Mouse (Mus musculus): ENCODE data around the gene Gfi1. TPM values are rescaled to one million over a fixed set of nuclear protein-coding genes. Genes with fewer than 3 reads are reported as not detected.
A peak's percentile ranks its signal among the peaks of the same experiment; 100 is the strongest.

Gfi1 gene
- polyA plus RNA-seq, 1 experiment = 1.3 TPM

GRCm38 (mm10) chr5:107731844-107732243 lies 6.0 kb upstream of the Gfi1 start:
- no peaks in the 10 kb centered on the region; the same call in 1 of the 2 replicates for H3K4me1 ChIP-seq (ENCODE audit: control insufficient read depth, insufficient read depth, low read length)
- no peak overlapping the region for H3K4me3 ChIP-seq (ENCODE audit: control insufficient read depth, low read depth, low read length)
- no peak for TF ChIP-seq CTCF (IDR thresholded peaks at IDR 0.05; ENCODE audit: control insufficient read depth, insufficient read depth, insufficient replicate concordance, low read depth, low read length)
- no peak for TF ChIP-seq POLR2A (IDR thresholded peaks at IDR 0.05; ENCODE audit: control insufficient read depth, low read depth, low read length)
- no peak overlapping the region for H3K27ac ChIP-seq (ENCODE audit: control insufficient read depth, insufficient read depth, low read depth, low read length)
- H3K36me3 ChIP-seq (ENCODE audit: control insufficient read depth, insufficient read depth, low read length) = no peaks in the 10 kb centered on the region
- H3K27me3 ChIP-seq (ENCODE audit: control insufficient read depth, insufficient read depth, low read length) = no peaks in the 10 kb centered on the region

- TF ChIP-seq POLR2A (IDR thresholded peaks at IDR 0.05; ENCODE audit: control insufficient read depth, low read depth, low read length) = no peak
- no peak for TF ChIP-seq CTCF (IDR thresholded peaks at IDR 0.05; ENCODE audit: control insufficient read depth, insufficient read depth, insufficient replicate concordance, low read depth, low read length)
- Histone ChIP-seq H3K36me3 (ENCODE audit: control insufficient read depth, insufficient read depth, low read length) (no peaks in the 10 kb centered on the region), H3K27me3 (ENCODE audit: control insufficient read depth, insufficient read depth, low read length) (no peaks in the 10 kb centered on the region)
These were observed 5.6 kb upstream of the Gfi1 start for GRCm38 (mm10) chr5:107731408-107731807.

GRCm38 (mm10) chr5:107727007-107727402 lies 1.2 kb upstream of the Gfi1 start:
- Histone ChIP-seq H3K4me1 (ENCODE audit: control insufficient read depth, insufficient read depth, low read length) (peaks cover 24% of the 10 kb centered on the region), H3K27me3 (ENCODE audit: control insufficient read depth, insufficient read depth, low read length) (no peaks in the 10 kb centered on the region; the same call in 1 of the 2 replicates), H3K4me3 (ENCODE audit: control insufficient read depth, low read depth, low read length) (no peak overlapping the region; the same call in 1 of the 2 replicates), H3K36me3 (ENCODE audit: control insufficient read depth, insufficient read depth, low read length) (no peaks in the 10 kb centered on the region), H3K27ac (ENCODE audit: control insufficient read depth, insufficient read depth, low read depth, low read length) (no peak overlapping the region)
- TF ChIP-seq POLR2A (IDR thresholded peaks at IDR 0.05; ENCODE audit: control insufficient read depth, low read depth, low read length) = no peak
- TF ChIP-seq CTCF (IDR thresholded peaks at IDR 0.05; ENCODE audit: control insufficient read depth, insufficient read depth, insufficient replicate concordance, low read depth, low read length) = no peak

More at GRCm38 (mm10) chr5:107731408-107731807, 5.6 kb upstream of the Gfi1 start:
- no peak overlapping the region for H3K4me3 ChIP-seq (ENCODE audit: control insufficient read depth, low read depth, low read length)
- H3K4me1 ChIP-seq (ENCODE audit: control insufficient read depth, insufficient read depth, low read length) = peaks cover 3% of the 10 kb centered on the region
- no peak overlapping the region for H3K27ac ChIP-seq (ENCODE audit: control insufficient read depth, insufficient read depth, low read depth, low read length)

GRCm38 (mm10) chr5:107726281-107727006 lies 608 bp upstream of the Gfi1 start:
- H3K4me3 ChIP-seq (ENCODE audit: control insufficient read depth, low read depth, low read length) = peak overlapping the region; percentile 10
- H3K4me1 ChIP-seq (ENCODE audit: control insufficient read depth, insufficient read depth, low read length) = peaks cover 26% of the 10 kb centered on the region
- H3K27ac ChIP-seq (ENCODE audit: control insufficient read depth, insufficient read depth, low read depth, low read length) = no peak overlapping the region
- no peak for TF ChIP-seq CTCF (IDR thresholded peaks at IDR 0.05; ENCODE audit: control insufficient read depth, insufficient read depth, insufficient replicate concordance, low read depth, low read length)
- TF ChIP-seq POLR2A (IDR thresholded peaks at IDR 0.05; ENCODE audit: control insufficient read depth, low read depth, low read length) = no peak
- no peaks in the 10 kb centered on the region; the same call in 1 of the 2 replicates for H3K27me3 ChIP-seq (ENCODE audit: control insufficient read depth, insufficient read depth, low read length)
- H3K36me3 ChIP-seq (ENCODE audit: control insufficient read depth, insufficient read depth, low read length) = no peaks in the 10 kb centered on the region

DNA sequence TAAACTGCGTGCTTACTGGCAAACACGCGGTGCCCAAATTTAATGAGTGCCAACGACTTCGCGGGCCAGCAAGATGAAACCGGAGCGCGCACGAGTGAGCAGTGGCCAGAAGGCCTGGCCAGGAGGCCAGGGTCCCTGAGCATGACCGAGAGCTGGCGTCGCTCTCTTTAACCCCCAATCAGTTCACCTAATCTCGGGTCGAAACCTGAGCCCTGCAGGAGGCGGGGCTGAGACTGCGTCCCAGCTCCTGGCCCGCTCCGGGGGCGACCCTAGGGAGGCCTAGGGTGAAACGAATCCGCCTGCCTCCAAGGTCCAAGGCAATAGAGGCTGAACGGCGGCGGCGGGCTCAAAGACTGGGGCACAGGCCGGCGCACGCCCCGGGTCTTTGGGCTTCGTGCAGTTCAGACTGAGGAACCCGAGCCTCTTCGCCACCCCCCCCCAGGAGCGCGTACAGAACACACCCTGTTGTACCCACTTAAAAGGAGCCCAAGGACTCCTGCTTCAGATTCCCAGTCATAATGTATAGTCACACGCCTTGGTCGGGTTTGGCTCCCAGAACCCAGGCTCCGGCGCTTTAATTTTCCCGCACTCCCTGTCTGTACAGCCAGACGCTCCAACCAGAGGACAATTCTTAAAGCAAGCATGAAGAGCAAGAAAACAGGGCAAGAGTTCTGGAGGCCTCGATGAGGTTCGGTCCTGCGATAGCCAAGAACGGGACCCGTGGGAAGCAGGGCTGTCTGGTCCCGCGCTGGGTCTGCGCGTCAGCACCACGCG lies 988 bp downstream of the Gfi1 start:
- TF ChIP-seq POLR2A (IDR thresholded peaks at IDR 0.05; ENCODE audit: control insufficient read depth, low read depth, low read length) = no peak
- peak overlapping the region; percentile 41 for H3K4me3 ChIP-seq (ENCODE audit: control insufficient read depth, low read depth, low read length)
- peaks cover 33% of the 10 kb centered on the region for H3K4me1 ChIP-seq (ENCODE audit: control insufficient read depth, insufficient read depth, low read length)
- H3K36me3 ChIP-seq (ENCODE audit: control insufficient read depth, insufficient read depth, low read length) = no peaks in the 10 kb centered on the region
- H3K27me3 ChIP-seq (ENCODE audit: control insufficient read depth, insufficient read depth, low read length) = peaks cover 3% of the 10 kb centered on the region; the same call in 1 of the 2 replicates
- no peak overlapping the region for H3K27ac ChIP-seq (ENCODE audit: control insufficient read depth, insufficient read depth, low read depth, low read length)

- peaks cover 33% of the 10 kb centered on the region for H3K4me1 ChIP-seq (ENCODE audit: control insufficient read depth, insufficient read depth, low read length)
- H3K4me3 ChIP-seq (ENCODE audit: control insufficient read depth, low read depth, low read length) = peak overlapping the region; percentile 10; the same call in 1 of the 2 replicates
- TF ChIP-seq POLR2A (IDR thresholded peaks at IDR 0.05; ENCODE audit: control insufficient read depth, low read depth, low read length) (no peak), CTCF (IDR thresholded peaks at IDR 0.05; ENCODE audit: control insufficient read depth, insufficient read depth, insufficient replicate concordance, low read depth, low read length) (no peak)
- no peaks in the 10 kb centered on the region for H3K36me3 ChIP-seq (ENCODE audit: control insufficient read depth, insufficient read depth, low read length)
- no peak overlapping the region for H3K27ac ChIP-seq (ENCODE audit: control insufficient read depth, insufficient read depth, low read depth, low read length)
- peaks cover 3% of the 10 kb centered on the region; the same call in 1 of the 2 replicates for H3K27me3 ChIP-seq (ENCODE audit: control insufficient read depth, insufficient read depth, low read length)
These were observed 2.0 kb downstream of the Gfi1 start for GRCm38 (mm10) chr5:107723541-107724511.
